Mouse (Mus musculus) spleen, adult 2 months (tissue): Measurements from ENCODE around the gene Tpk1.

Experiments
- CTCF ChIP-seq: fragments of 200-500 bp; IDR thresholded peaks from 2 replicates; pipeline ENCODE4 v1.5.1; 2011; ENCODE audit warnings: mild to moderate bottlenecking, inconsistent platforms; ENCODE audit not compliant: insufficient read depth, insufficient read length, insufficient replicate concordance; ENCODE audit errors: extremely low read depth
- POLR2A ChIP-seq: fragments of 200-500 bp; IDR thresholded peaks from 2 replicates; pipeline ENCODE4 v1.6.1; 2011; ENCODE audit warnings: low read depth, low read length, inconsistent platforms

DNA sequence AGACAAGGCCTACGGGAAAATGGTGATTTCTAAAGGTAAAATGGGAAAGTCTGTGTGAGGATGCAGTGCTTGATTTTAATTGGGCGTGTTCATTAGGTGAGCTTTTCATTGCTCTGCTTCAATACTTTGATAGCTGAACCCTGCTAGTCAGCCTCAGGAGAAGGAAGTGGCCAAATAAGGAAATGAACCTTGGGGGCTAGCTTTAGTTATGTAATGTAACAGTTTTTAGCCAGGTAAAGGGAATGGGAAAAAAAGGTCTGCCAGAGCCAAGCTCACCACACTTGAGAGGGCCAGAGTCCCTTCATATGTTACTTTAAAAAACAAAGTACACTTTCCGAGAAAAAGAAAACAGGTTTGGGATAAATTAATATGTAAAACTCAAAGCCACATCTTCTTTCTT is 11.5 kb upstream of the Tpk1 start:
- no peak for TF ChIP-seq POLR2A
- TF ChIP-seq CTCF = no peak
